Mouse (Mus musculus) adrenal gland, postnatal 36 days (tissue): ENCODE measurements at regions not wholly inside any gene's neighbourhood (a gene's known extent, or its start where the extent isn't known, plus 50 kb on each side); places are given as distances from the start of the nearest gene placed in this dataset.
A peak's percentile ranks its signal among the peaks of the same experiment; 100 is the strongest.
"Not testable (repeated sequence)": the region's sequence is repeated elsewhere in the genome, so short reads cannot be mapped to it uniquely, and the experiment has no call there.

Experiments used
- DNase-seq, 2 experiments: peaks; one replicate each; pipeline ENCODE4 v3.0.0; 2021; ENCODE audit warnings: mixed read lengths in 1 of 2

DNA sequence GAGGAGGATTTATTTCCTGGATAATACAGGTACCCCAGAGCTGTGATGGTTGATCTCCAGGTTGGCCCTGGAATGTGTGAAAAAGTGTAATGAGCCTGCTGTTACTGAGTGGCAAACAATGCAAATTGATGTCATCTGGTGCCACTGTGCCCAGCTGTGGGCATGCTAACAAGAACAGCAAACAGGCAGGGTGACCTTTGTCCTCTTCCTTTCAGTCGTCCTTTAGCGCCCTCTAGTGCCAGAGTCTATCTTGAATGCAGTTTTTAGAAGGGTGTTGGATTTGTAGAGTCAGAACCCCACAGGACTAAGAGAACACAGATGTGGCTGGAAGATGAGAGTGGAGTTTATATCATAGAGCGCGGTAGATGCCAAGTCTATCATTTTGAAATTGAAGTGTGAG lies 164.3 kb downstream of the Sdhaf3 start:
- peak; percentile 44 to 69 for DNase-seq

DNA sequence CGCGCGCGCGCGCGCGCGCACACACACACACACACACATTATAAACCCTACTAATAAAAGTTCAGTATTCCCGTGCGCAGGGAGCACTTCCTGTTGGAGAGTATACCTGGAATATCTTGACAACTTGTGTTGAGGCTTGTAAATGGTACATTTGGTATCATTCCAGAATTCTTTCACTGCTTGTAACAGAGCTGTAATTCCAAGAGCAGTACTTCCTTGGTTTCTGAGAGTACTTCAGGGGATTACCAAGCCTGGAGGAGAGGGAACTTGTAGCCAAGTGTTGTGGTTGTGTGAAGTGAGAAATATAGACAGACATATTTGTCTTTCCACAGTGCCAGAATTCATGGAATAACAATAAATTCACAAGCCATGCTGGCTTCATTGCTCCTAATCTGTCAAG lies 177.2 kb downstream of the Sdhaf3 start:
- DNase-seq: no peak

DNA sequence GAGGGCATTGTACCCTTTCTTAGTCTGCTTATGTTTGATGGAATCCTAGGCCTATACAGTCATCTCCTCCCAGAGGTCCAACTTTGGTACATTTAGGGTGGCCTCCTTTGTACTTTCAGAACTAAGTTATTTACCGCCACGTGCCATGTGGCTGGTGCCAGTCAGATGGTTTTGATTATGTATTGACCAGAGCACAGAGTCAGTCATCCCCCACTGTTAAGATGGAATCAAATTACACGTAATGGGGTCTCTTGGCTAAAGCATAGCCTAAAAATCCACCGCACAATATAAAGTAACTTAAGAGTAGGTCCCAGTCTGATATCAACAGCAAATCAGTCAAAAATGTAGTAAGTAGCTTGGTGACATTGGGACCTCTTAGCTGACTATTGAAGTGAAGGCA lies 178.3 kb downstream of the Sdhaf3 start:
- no peak for DNase-seq

DNA sequence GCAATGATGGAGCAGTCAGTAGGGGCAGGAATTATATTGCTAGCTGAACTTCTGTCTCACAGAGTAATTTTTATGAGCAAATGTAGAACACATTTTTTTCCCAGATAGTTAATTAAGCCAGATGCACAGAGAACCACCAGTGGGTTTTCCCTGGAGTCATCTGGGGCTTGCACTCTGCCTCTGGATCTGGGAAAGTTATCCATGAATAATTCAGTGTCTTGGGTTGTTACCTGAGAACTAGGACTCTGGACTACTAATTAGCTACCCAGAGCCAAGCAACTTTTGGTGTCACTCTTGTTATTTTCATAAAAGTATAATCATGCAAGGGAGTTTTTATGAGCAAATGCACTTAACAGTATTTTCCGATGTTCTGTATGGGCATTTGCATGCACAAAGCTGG lies 179.1 kb downstream of the Sdhaf3 start:
- no peak for DNase-seq

DNA sequence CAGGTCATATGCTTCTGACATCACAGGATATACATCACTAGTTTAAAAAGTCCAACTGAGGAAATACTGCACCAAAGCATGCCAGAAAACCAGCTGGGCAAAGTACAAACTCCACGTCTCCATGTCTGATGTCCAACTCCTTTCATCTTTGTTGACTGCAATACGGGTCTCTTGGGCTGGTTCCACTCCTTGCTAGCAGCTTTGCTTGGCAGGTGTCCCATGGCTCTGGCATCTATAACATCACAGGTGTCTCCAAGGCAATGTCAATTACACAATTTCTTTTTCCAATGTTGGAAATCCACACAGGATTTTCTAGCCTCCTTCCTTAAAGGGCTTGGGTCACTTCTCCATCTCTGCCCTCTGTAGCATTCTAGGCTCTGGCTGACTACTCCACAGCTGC lies 225.9 kb downstream of the Sdhaf3 start:
- no peak for DNase-seq

DNA sequence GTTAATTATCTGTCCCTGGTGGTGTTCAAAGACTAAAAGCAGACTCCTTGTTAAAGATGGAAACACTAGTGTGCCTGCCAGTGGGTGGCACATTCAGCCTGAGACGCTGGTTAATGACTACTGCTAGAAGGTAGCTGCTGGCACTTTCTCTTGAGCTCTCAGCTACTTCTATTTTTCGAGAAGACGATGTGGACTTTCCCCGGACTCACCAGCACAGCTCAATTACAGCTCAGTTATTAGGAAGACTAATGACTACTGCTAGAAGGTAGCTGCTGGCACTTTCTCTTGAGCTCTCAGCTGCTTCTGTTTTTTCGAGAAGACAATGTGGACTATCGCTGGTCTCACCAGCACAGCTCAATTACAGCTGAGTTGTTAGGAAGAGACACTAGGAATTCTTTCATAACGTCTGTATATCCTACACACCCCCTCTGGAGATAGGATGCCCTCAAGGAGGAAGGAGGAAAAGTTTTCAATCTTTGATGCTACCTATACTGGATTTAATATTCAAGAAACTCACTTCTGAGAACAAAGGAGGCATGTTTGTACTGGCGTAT lies 243.3 kb downstream of the Sdhaf3 start:
- no peak for DNase-seq

DNA sequence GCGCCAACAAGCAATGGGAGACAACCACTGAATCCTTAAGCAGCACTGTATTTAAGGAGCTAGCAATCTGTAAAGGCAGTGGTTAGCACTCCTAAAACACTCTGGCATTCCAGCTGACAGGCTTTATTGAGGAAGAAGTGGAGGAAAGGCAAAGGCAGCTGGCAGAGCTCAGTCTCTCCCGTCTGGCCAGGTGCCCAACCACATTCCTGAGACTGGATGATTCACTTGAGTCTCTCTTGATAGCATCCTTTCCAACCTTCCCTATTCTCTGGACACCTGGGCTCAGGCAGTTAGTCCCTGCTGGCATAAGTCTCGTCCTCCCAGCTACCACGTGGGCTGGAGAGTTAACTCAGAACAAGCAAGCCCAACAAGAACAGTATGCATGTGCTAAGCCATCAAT lies 260.1 kb downstream of the Sdhaf3 start:
- DNase-seq: no peak

DNA sequence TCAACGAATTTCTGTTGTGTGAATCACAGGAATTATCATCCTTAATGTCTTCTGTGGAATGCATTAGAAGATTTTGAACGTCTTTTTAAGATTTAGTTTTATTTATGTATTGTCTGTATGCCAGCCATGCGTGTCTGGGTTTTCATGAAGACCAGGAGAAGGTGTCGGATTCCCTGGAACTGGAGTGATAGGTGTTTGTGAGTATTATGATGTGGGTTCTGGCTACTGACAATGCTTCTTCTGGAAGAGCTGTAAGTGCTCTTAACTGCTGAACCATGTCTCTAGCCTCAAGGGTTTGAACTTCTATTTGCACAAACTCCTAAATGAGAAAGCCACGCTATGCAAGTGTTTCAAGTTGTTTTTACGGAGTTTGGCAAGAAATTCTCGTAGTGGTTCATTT lies 296.5 kb downstream of the Sdhaf3 start:
- DNase-seq: no peak

DNA sequence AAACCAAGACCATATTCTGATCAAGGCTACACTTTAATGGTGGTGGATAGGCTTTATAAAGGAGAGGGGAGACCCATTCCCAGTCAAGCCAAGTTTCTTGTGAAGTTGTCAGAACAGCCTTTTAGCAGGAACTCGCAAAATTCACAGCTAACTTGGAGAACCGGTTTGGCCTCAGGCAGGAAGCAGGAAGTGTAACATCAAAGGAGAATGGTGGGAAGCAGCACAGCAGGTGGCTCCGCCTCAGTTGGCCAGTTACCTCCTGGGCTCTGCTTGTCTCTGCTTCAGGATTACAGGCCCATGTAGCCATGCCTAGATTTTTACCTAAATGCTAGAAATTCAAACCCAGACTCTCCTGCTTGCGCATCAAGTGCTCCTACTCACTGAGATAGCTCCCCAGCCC lies 277.2 kb upstream of the Tac1 start:
- DNase-seq: no peak

DNA sequence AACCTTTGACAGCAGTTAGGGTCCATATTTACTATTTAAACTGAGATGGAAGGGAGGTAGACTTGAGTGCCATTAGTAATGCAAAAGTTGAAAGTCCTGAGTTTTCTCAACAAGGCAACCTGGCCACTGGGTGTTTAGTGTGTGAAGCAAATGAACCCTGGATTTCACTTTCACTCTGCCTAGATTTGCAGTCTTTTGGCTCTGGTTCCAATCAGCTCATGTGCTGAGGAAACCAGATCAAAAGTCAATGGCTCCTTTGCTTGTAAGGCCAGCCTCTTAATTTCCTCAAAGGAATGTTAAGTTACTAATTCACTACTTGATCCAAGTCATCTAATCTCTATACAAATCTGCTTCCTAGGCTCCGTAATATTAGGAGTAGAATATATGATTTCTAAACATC lies 247.7 kb upstream of the Tac1 start:
- DNase-seq: no peak

DNA sequence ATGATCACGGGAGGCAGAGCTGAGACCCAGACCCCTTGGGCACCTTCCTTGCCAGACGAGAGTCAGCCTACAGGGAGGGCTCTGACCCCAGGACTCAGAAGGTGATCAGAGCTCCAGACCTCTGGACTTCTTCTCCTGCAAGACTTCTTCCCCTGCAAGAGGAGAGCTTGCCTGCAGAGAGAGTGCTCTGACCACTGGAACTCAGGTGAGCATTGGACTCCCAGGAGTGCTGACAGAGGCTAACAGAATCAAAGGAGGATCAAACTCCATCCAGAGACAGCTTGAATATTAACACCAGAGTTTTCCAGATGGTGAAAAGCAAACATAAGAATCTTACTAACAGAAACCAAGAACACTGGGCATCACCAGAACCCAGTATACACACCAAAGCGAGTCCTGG lies 241.2 kb upstream of the Tac1 start:
- DNase-seq: no peak

DNA sequence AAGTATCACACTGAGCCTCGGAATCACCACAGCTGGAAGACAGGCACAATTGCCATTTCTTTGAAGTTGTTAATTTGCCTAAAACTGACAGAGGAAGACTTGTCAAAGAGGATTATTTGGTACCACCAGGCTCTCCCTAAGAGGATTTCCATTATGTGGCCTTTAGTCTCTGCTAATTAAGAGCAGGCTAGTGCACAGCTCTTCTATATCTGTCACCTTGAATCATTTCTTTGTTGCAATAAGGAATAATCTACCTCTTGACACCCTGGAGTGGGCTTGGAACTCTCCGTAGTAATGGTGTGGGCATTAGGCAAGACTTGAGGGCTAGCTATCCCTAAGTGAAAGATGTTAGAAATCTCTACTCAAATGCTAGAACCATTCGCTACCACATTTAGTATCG lies 227.7 kb upstream of the Tac1 start:
- DNase-seq: no peak

DNA sequence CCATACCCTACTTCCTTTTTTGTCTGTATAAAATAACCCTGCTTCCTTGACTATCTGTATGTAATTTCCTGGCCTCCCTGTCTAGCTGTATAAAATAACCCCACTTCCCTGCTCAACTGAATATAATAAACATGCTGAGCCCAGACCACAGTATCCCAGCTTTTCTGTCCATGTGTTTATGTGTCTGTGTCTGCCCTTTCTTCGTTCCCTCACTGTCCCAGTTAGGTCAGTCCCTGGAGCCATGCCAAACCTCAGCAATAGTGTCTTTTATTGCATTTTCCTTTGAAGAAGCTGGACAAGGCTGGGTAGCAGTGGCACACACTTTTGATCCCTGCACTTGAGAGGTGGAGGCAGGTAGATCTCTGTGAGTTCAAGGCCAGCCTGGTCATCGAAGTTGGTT lies 198.0 kb upstream of the Tac1 start:
- DNase-seq: peak; percentile 20 to 29

DNA sequence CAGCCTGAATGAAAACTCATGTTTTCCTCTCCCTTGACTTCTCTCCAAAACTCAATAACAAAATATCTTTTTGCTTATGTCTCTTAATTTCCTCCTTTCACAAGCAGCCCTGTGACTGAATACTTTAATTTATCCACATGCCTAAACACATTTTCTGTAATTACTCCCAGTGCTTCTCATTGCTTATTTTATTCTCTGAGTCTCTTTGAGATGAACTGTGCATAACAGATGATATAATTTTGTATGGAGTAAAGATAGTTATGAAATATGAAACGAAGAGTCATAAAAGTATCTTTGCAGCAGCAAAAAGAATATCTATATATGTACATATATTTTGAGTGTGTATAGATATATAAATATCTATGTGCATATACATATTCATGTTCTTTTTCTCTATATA lies 187.5 kb upstream of the Tac1 start:
- no peak for DNase-seq

DNA sequence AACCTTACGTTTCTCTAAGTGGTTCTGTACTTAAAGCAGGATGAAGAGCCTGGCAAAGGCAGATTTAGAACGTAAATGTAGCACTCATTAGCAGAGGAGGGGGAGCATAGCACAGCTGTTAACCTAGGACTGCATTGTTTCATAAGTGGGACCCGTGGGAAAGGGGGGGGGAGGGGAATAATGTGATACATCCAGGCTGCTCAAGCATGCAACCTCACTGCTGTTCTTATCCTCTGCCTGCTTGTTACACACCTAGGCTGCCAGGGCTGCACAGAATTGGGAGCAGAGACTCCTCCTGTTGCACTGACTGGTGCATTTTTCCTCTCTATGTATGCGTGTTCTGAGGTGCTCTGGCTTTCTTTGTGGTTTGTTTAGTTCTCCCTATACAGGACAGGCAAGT lies 180.1 kb upstream of the Tac1 start:
- DNase-seq: no peak

DNA sequence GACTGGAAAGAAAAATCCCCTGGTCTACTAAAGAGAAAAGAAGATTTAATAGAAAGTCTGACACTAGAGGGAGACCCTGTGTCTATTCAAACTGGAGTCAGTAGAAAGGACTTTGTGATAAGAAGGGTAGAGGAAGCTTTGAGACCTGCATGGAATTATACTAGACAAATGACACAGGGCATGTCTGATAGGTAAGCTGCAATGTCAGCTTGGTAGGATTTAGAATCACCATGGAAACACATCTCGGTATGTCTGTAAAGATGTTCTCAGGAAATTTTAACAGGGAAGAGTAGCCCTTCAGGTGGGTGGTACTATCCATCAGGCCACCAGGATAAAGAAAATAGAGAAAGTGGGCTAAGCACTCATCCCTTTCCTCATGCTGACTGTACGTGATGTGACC lies 178.8 kb upstream of the Tac1 start:
- DNase-seq: no peak

DNA sequence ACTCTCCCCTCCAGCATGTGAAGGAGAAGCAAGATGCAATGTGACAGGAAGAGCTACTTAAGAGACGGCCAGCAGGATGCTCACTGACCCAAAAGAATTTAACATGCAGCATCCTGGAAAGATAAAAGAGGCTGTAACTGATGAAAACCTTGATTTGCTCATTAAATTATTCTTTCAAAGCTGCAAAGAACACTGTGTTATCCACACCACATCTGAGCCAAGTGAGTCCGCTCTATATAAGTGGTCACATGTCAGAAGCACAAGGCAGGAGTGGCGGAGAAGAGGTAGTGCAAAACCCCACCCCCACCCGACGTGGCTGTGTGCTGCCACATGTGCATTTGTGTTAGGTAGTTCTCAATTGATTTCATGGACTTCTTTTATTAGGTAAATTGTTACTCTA lies 176.0 kb upstream of the Tac1 start:
- DNase-seq: no peak

DNA sequence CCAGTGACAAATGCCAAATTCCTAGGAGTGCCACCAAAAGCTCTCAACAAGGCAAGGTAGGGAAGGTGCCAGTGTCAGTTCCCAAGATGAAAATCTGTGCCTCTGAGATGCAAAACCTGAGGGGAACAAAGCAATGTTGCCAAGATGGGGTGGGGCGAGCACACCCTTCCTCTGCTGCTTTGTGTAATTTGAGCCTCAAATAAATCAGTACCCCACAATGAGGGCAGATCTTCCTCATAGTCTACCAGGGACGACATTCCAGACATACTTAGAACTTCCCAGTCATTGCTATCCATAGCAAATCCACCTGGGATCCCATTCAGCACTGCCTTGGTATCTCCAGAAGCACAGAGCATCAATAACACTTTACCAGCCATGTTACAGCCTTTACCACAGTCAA lies 129.9 kb upstream of the Tac1 start:
- DNase-seq: no peak

DNA sequence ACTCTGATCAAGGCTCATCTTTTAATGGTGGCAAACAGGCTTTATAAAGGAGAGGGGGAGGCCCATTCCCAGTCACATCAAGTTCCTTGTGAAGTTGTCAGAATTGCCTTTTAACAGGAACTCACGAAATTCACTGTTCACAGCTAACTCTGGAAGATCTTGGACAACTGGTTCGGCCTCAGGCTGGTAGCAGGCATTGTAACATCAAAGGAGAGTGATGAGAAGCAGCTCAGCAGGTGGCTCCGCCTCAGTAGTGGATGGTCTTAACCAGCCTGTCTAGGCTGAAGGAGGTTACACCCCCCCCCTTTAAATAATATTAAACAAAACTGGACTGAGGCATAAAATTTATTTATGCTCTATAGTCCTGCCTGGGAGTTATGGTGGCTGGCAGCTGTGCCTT lies 113.0 kb upstream of the Tac1 start:
- DNase-seq: no peak

DNA sequence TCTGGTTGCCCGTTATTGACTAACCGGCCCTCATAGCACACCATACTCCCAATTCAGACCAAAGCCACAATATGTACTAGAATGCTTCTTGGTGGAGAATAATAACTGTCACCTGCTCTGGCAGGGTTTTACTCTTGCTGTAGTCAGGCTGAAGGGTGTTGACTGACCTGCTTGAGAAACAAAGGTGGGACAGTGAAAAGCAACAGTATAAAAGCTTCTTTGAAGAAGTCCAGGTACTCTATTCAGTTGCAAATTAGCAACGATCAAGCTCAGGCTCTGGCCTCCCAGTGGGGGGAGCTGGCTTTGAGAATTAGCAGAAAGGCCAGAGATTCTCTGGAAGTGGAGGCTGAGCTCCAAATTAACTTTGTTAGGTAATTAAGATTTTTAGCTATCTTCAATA lies 112.4 kb upstream of the Tac1 start:
- DNase-seq: not testable (repeated sequence)

DNA sequence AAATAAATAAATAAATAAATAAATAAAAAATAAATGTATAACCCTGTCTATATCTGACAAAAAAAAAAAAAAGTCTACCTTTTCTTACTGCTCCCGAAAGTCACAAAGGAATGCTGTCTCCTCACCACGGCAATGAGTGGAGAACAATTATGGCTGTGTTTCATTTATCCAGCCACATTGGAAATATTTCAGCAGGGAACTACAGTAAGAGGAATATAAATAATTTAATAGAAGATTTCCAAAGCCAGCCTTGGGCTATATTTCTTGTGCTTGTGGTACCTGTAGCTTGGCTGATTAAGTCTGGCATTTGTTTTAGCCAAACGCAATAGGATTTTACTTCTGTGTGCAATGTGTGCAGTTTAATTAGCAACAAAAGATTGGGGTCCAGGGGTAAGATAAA lies 98.8 kb upstream of the Tac1 start:
- DNase-seq: no peak

DNA sequence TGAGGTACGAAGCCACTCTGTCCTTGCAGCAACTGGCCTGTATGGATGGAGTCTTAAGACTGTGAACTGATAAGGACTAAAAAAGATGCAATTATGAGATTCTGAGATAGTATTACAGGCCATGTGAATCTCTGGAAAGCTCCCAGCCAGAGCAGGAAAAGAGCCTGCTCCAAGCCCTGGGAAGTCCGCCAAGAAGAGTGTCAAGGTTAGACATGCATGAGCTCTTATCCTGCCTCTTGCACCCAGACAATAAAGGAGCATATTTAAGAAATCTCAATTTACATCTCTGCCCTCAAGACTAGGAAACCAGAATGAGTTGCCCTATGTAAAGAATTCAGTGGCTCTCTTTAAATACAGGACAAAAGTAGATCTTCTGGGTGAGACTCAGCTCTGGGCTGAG lies 90.8 kb upstream of the Tac1 start:
- DNase-seq: peak; percentile 68 to 69

DNA sequence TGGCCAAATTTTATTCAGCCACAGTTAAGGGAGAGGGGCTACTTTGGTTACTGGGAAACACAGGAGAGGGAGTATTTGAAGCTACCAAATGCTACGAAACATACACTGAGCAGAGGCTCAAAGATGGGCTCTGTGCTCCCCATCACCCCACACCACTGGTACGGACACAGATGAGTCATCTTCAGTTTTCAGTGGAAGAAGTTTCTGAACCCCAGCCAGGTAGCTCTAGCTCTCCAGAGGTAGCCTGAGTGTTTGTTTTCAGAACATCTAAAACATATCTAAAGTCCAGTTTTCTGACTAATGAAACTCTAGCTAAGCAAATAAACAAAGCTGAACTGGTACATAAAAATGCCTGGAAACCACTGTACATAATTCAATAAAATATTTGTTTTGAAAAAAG lies 90.3 kb upstream of the Tac1 start:
- DNase-seq: peak; percentile 1 to 5

DNA sequence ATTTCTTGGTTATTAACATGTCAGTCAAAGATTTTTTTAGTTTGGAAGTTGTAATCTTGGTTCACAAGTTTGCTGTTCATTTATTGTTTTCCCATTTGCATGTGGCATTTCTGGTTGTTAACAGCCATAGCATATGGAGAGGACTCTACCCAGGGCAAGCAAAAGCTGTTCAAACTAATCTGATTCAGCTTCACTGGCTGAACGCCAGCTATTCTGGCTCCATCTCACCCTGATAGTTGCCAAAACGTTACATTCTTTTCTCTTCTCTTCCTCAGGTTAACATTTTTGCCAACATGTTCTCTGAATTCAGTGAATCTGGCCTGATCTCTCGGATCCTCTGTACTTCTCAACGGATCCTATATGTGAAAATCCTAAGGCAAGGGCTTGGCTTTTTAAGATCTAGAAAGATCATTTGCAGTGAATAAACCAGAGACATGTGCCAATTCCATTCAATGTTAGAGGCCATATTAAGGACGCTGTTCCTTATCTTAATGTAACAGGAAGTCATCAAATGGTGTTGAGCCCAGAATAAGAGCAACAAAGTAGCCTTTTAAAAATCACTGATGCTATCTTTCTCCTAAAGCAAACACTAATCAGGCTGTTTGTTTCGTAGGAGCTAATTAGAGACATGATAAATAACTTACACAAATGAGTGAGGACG lies 82.2 kb upstream of the Tac1 start:
- peak; percentile 11 to 25 for DNase-seq

DNA sequence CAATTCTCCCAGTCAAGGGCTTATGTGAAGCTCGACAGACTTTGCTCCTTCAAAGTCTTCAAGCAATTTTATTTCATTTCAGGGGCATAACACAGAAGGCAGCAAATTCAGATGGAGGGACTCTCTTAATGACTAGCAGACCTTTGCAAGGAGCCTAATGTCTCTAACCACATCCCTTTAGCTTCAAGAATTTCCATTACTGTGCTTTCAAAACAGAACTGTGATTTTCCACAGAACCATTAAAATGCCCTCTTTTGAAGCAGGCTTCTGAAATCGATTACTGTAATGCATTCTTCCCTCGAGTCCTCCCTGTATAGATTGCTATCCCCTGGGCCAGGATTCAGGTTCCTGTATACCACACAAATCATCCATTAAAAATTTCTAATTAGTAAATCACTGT lies 80.9 kb upstream of the Tac1 start:
- DNase-seq: no peak
